In genomic region chr9:74909245-74909644, GRCm38 (mm10) we compare ENCODE assay signal across 9 mouse cellular contexts. TPM values are rescaled to one million over a fixed set of nuclear protein-coding genes. Genes with fewer than 3 reads are reported as not detected.
A peak's percentile ranks its signal among the peaks of the same experiment; 100 is the strongest.
DNase-seq lines count a peak whose midpoint lies in the region; ATAC-seq lines count a peak whose summit lies in the region.
"Had no signal": no experiment of that assay in that cellular context is flagged by ENCODE, and none has a peak within 500 bp of the region (broad histone marks: within the 10 kb centered on the region; RNA-seq: fewer than 3 reads in every experiment).

No protein-coding gene starts in this region.

- H3K4me3 ChIP-seq in heart, embryonic 12.5 days: no peak overlapping the region
- H3K4me3 ChIP-seq in stomach, embryonic 16.5 days (replicated peaks; ENCODE audit: low read length): no peak overlapping the region
- no peak overlapping the region for H3K4me3 ChIP-seq in hindbrain, embryonic 16.5 days (ENCODE audit: low read length)
- H3K4me3 ChIP-seq: limb, embryonic 12.5 days had no signal

- ATAC-seq in heart, embryonic 12.5 days (ENCODE audit: insufficient number of reproducible peaks, low FRiP score): peak; percentile 49; the same call in 1 of the 2 replicates
- 0 out of 2 replicates have a peak, but pooled peaks have one; percentile 25 for ATAC-seq in stomach, embryonic 16.5 days (ENCODE audit: insufficient read depth, low FRiP score)
- ATAC-seq in hindbrain, embryonic 16.5 days: no peak

- H3K4me2 ChIP-seq in heart, embryonic 12.5 days: no peak overlapping the region; the same call in 1 of the 2 replicates
- H3K4me2 ChIP-seq in stomach, embryonic 16.5 days (ENCODE audit: low read depth, low read length): no peak overlapping the region
- H3K4me2 ChIP-seq in hindbrain, embryonic 16.5 days (ENCODE audit: low read length): no peak overlapping the region
- H3K4me2 ChIP-seq: limb, embryonic 12.5 days had no signal

- no peaks in the 10 kb centered on the region for H3K36me3 ChIP-seq in heart, embryonic 12.5 days
- H3K36me3 ChIP-seq in stomach, embryonic 16.5 days (ENCODE audit: control insufficient read depth, insufficient read depth, low read length): no peaks in the 10 kb centered on the region
- no peaks in the 10 kb centered on the region for H3K36me3 ChIP-seq in hindbrain, embryonic 16.5 days (ENCODE audit: control insufficient read depth, insufficient read depth, low read length)
- H3K36me3 ChIP-seq: limb, embryonic 12.5 days had no signal

- peaks cover 24% of the 10 kb centered on the region for H3K4me1 ChIP-seq in heart, embryonic 12.5 days (replicated peaks)
- 0 out of 2 replicates have a peak, but pooled peaks cover 8% of the 10 kb centered on the region for H3K4me1 ChIP-seq in stomach, embryonic 16.5 days (ENCODE audit: control insufficient read depth, insufficient read depth, low read length)
- H3K4me1 ChIP-seq in hindbrain, embryonic 16.5 days (ENCODE audit: control insufficient read depth, insufficient read depth, low read depth, low read length): no peaks in the 10 kb centered on the region

- no peaks in the 10 kb centered on the region for H3K9me3 ChIP-seq in heart, embryonic 12.5 days (replicated peaks)
- H3K9me3 ChIP-seq in stomach, embryonic 16.5 days (replicated peaks; ENCODE audit: control insufficient read depth, low read length): no peaks in the 10 kb centered on the region
- H3K9me3 ChIP-seq in hindbrain, embryonic 16.5 days (ENCODE audit: control insufficient read depth, low read length): no peaks in the 10 kb centered on the region
- H3K9me3 ChIP-seq: limb, embryonic 12.5 days had no signal

- no peak overlapping the region for H3K27ac ChIP-seq in heart, embryonic 12.5 days (ENCODE audit: poor library complexity, severe bottlenecking)
- H3K27ac ChIP-seq in stomach, embryonic 16.5 days (ENCODE audit: low read length): peak overlapping the region; percentile 38
- no peak overlapping the region for H3K27ac ChIP-seq in hindbrain, embryonic 16.5 days (ENCODE audit: low read depth, low read length)
- H3K27ac ChIP-seq: limb, embryonic 12.5 days had no signal

- peak; percentile 35 for DNase-seq in layer of hippocampus, adult 11-12 months (ENCODE audit: low spot score)
- no peak for DNase-seq in layer of hippocampus, adult 9-10 months (ENCODE audit: low spot score)
- DNase-seq in ZHBTc4 (ENCODE audit: low read depth, low spot score): peak; percentile 42
- no peak for DNase-seq in frontal cortex, postnatal 36 days (ENCODE audit: low spot score in 2 of 2)

- no peaks in the 10 kb centered on the region for H3K27me3 ChIP-seq in heart, embryonic 12.5 days (replicated peaks)
- no peaks in the 10 kb centered on the region for H3K27me3 ChIP-seq in stomach, embryonic 16.5 days (ENCODE audit: control insufficient read depth, insufficient read depth, low read length)
- H3K27me3 ChIP-seq in hindbrain, embryonic 16.5 days (replicated peaks; ENCODE audit: control insufficient read depth, insufficient read depth, low read length): no peaks in the 10 kb centered on the region
- H3K27me3 ChIP-seq: limb, embryonic 12.5 days had no signal

- H3K9ac ChIP-seq in heart, embryonic 12.5 days: no peak overlapping the region
- H3K9ac ChIP-seq in stomach, embryonic 16.5 days (ENCODE audit: low read length): no peak overlapping the region; the same call in 1 of the 2 replicates
- no peak overlapping the region for H3K9ac ChIP-seq in hindbrain, embryonic 16.5 days (ENCODE audit: low read depth, low read length)
- H3K9ac ChIP-seq: limb, embryonic 12.5 days had no signal

- 60% methylated on average over 15 of the region's 15 CpGs for WGBS in heart, embryonic 12.5 days
- 61% methylated on average over 15 of the region's 15 CpGs for WGBS in stomach, embryonic 16.5 days
- 59% methylated on average over 15 of the region's 15 CpGs for WGBS in hindbrain, embryonic 16.5 days

RNA-seq across cellular contexts. Expression of gene Fam214a, which starts 43.4 kb away (rescaled TPM):
- 11.8 and 13.4 TPM in 2 replicates for polyA plus RNA-seq in heart, embryonic 12.5 days (2016; fragmentation: Nextera tagmentation; extraction: Ambion mirVana)
- 10.0 and 10.2 TPM in 2 replicates for polyA plus RNA-seq in stomach, embryonic 16.5 days (2015; fragmentation: Nextera tagmentation; extraction: Ambion mirVana)
- polyA plus RNA-seq in hindbrain, embryonic 16.5 days (2015; fragmentation: Nextera tagmentation; extraction: Ambion mirVana): 20.5 and 22.3 TPM in 2 replicates

RNA-seq across cellular contexts. Expression of gene Onecut1, which starts 47.5 kb away (rescaled TPM):
- 0.05 TPM in 1 of 2 replicates, not detected in the other for polyA plus RNA-seq in heart, embryonic 12.5 days (2016; fragmentation: Nextera tagmentation; extraction: Ambion mirVana)
- 1.5 and 2.0 TPM in 2 replicates for polyA plus RNA-seq in stomach, embryonic 16.5 days (2015; fragmentation: Nextera tagmentation; extraction: Ambion mirVana)
- 3.4 and 4.6 TPM in 2 replicates for polyA plus RNA-seq in hindbrain, embryonic 16.5 days (2015; fragmentation: Nextera tagmentation; extraction: Ambion mirVana)
- polyA plus RNA-seq: gonadal fat pad, adult 2 months had no signal

Comparison
In these comparisons a context has a peak if more than half of its experiments do, and no peak if none do; other contexts are left out.
1. DNase-seq: peak in layer of hippocampus, adult 11-12 months (single experiment) and ZHBTc4 (single experiment); none in layer of hippocampus, adult 9-10 months (single experiment) and frontal cortex, postnatal 36 days (0 of 2).